Mouse (Mus musculus) small intestine, adult 2 months (tissue): ENCODE results near the gene Max.

Experiments
- CTCF ChIP-seq: fragments of 200-500 bp; IDR thresholded peaks from 2 replicates; pipeline ENCODE4 v1.5.1; 2012; ENCODE audit warnings: low read depth, mild to moderate bottlenecking, control low read depth, inconsistent platforms, low read length, moderate library complexity, mixed read lengths; ENCODE audit not compliant: insufficient replicate concordance, insufficient read length; ENCODE audit errors: extremely low read depth
- POLR2A ChIP-seq: fragments of 200-500 bp; IDR thresholded peaks from 2 replicates; pipeline ENCODE4 v1.6.1; 2012; ENCODE audit warnings: low read depth, mild to moderate bottlenecking, control low read depth, inconsistent platforms, low read length, moderate library complexity

DNA sequence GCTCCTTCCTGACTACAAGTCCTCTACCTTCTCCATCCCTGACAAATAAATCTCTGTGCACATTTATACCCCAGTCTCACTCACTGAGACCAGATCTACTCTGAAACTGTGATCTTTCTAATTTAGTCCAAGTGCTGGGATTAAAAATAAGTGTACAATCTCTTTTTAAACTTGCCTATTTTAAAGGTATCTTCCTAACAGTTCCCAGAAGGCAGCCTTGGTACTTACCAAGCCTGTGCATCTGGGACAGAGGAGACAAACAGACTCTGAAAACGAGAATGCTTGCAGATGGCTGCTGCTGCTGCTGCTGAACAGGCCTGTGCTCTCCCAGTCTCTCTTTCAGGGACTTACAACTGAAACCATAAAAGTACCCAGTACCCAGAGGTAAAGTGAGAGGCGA, 19.5 kb downstream of the Max start:
- TF ChIP-seq POLR2A (no peak), CTCF (no peak)
